Mouse (Mus musculus): ENCODE measurements around the gene Brd4. TPM values are rescaled to one million over a fixed set of nuclear protein-coding genes. Genes with fewer than 3 reads are reported as not detected.

The Brd4 gene
- polyA plus RNA-seq (2015; fragmentation: Nextera tagmentation; extraction: Ambion mirVana): 90.2 and 95.8 TPM in 2 replicates

- Histone ChIP-seq H3K9me3 (no peaks in the 10 kb centered on the region), H3K36me3 (no peaks in the 10 kb centered on the region), H3K27ac (peak within 1 kb of the TSS; percentile 100), H3K4me3 (replicated peaks) (peak within 1 kb of the TSS; percentile 97), H3K4me2 (replicated peaks) (peak within 1 kb of the TSS; percentile 88), H3K4me1 (replicated peaks) (peaks cover 42% of the 10 kb centered on the region), H3K9ac (replicated peaks) (peak within 1 kb of the TSS; percentile 97), H3K27me3 (no peaks in the 10 kb centered on the region)
- peak; percentile 93 for ATAC-seq
- under 1% methylated on average over 87 of the region's 100 CpGs for WGBS
These were observed at the start of gene Brd4 for GRCm38 (mm10) chr17:32284262-32285137. Gene Brd4 (minus strand): TSS chr17:32284722.

GRCm38 (mm10) chr17:32333675-32334303 is 49.3 kb upstream of the Brd4 start:
- WGBS: 93% methylated on average over 31 of the region's 31 CpGs
- no peaks in the 10 kb centered on the region for H3K27me3 ChIP-seq
- ATAC-seq: no peak
- H3K27ac ChIP-seq: no peak overlapping the region
- no peaks in the 10 kb centered on the region for H3K9me3 ChIP-seq
- H3K4me1 ChIP-seq (replicated peaks): no peaks in the 10 kb centered on the region
- H3K9ac ChIP-seq (replicated peaks): no peak overlapping the region
- no peak overlapping the region for H3K4me3 ChIP-seq (replicated peaks)
- no peak overlapping the region for H3K4me2 ChIP-seq (replicated peaks)
- H3K36me3 ChIP-seq: peaks cover 92% of the 10 kb centered on the region

GRCm38 (mm10) chr17:32327501-32327900 is 43.0 kb upstream of the Brd4 start:
- Histone ChIP-seq H3K27me3 (no peaks in the 10 kb centered on the region), H3K36me3 (peaks cover 77% of the 10 kb centered on the region), H3K9me3 (no peaks in the 10 kb centered on the region), H3K4me2 (replicated peaks) (no peak overlapping the region), H3K4me3 (replicated peaks) (no peak overlapping the region), H3K4me1 (replicated peaks) (peaks cover 4% of the 10 kb centered on the region), H3K9ac (replicated peaks) (no peak overlapping the region), H3K27ac (no peak overlapping the region)
- ATAC-seq: no peak

GRCm38 (mm10) chr17:32322809-32323208 is 38.3 kb upstream of the Brd4 start:
- Histone ChIP-seq H3K36me3 (peaks cover 49% of the 10 kb centered on the region), H3K4me2 (replicated peaks) (0 out of 2 replicates have a peak overlapping the region, but pooled peaks have one; percentile 82), H3K27ac (no peak overlapping the region), H3K4me1 (replicated peaks) (peaks cover 32% of the 10 kb centered on the region), H3K27me3 (no peaks in the 10 kb centered on the region), H3K9ac (replicated peaks) (no peak overlapping the region), H3K4me3 (replicated peaks) (no peak overlapping the region), H3K9me3 (no peaks in the 10 kb centered on the region)
- no peak for ATAC-seq
- WGBS: 90% methylated on average over 1 of the region's 1 CpGs

- 28% methylated on average over 6 of the region's 6 CpGs for WGBS
These were observed 37.3 kb upstream of the Brd4 start for GRCm38 (mm10) chr17:32321836-32322235.

GRCm38 (mm10) chr17:32321390-32321734 is 36.8 kb upstream of the Brd4 start:
- under 1% methylated on average over 23 of the region's 23 CpGs for WGBS
- Histone ChIP-seq H3K4me3 (replicated peaks) (peak overlapping the region; percentile 95), H3K9ac (replicated peaks) (peak overlapping the region; percentile 81)

More at GRCm38 (mm10) chr17:32321836-32322235, 37.3 kb upstream of the Brd4 start:
- H3K36me3 ChIP-seq: peaks cover 50% of the 10 kb centered on the region
- peak overlapping the region; percentile 81 for H3K9ac ChIP-seq (replicated peaks)
- H3K4me3 ChIP-seq (replicated peaks): peak overlapping the region; percentile 95
- H3K27ac ChIP-seq: peak overlapping the region; percentile 97
- H3K9me3 ChIP-seq: no peaks in the 10 kb centered on the region
- H3K4me1 ChIP-seq (replicated peaks): peaks cover 32% of the 10 kb centered on the region
- no peaks in the 10 kb centered on the region for H3K27me3 ChIP-seq
- peak; percentile 1; the same call in 1 of the 2 replicates for ATAC-seq
- peak overlapping the region; percentile 82 for H3K4me2 ChIP-seq (replicated peaks)

GRCm38 (mm10) chr17:32320597-32321389 is 36.3 kb upstream of the Brd4 start, which contains the start of gene Akap8:
Gene Akap8 (minus strand): TSS chr17:32321238.
- Histone ChIP-seq H3K9ac (replicated peaks) (peak within 1 kb of the TSS; percentile 88), H3K9me3 (no peaks in the 10 kb centered on the region), H3K4me1 (replicated peaks) (peaks cover 32% of the 10 kb centered on the region), H3K36me3 (peaks cover 50% of the 10 kb centered on the region), H3K27ac (peak within 1 kb of the TSS; percentile 97), H3K4me2 (replicated peaks) (peak within 1 kb of the TSS; percentile 96), H3K27me3 (no peaks in the 10 kb centered on the region), H3K4me3 (replicated peaks) (peak within 1 kb of the TSS; percentile 95)
- WGBS: under 1% methylated on average over 83 of the region's 83 CpGs
- ATAC-seq: peak; percentile 98

More at GRCm38 (mm10) chr17:32321390-32321734, 36.8 kb upstream of the Brd4 start:
- Histone ChIP-seq H3K36me3 (peaks cover 50% of the 10 kb centered on the region), H3K4me2 (replicated peaks) (peak overlapping the region; percentile 82), H3K4me1 (replicated peaks) (peaks cover 32% of the 10 kb centered on the region), H3K9me3 (no peaks in the 10 kb centered on the region), H3K27me3 (no peaks in the 10 kb centered on the region), H3K27ac (peak overlapping the region; percentile 97)
- ATAC-seq: no peak; the same call in 1 of the 2 replicates

GRCm38 (mm10) chr17:32319950-32320349 is 35.4 kb upstream of the Brd4 start:
- Histone ChIP-seq H3K27ac (peak overlapping the region; percentile 97), H3K9ac (replicated peaks) (peak overlapping the region; percentile 88), H3K36me3 (peaks cover 50% of the 10 kb centered on the region), H3K9me3 (no peaks in the 10 kb centered on the region), H3K4me1 (replicated peaks) (peaks cover 32% of the 10 kb centered on the region), H3K4me2 (replicated peaks) (peak overlapping the region; percentile 96), H3K4me3 (replicated peaks) (peak overlapping the region; percentile 95), H3K27me3 (no peaks in the 10 kb centered on the region)
- ATAC-seq: no peak
- under 1% methylated on average over 7 of the region's 7 CpGs for WGBS

GRCm38 (mm10) chr17:32317708-32318107 is 33.2 kb upstream of the Brd4 start:
- Histone ChIP-seq H3K4me1 (replicated peaks) (peaks cover 29% of the 10 kb centered on the region), H3K9ac (replicated peaks) (no peak overlapping the region), H3K27ac (no peak overlapping the region), H3K4me3 (replicated peaks) (no peak overlapping the region), H3K27me3 (no peaks in the 10 kb centered on the region), H3K36me3 (peaks cover 59% of the 10 kb centered on the region), H3K4me2 (replicated peaks) (no peak overlapping the region), H3K9me3 (no peaks in the 10 kb centered on the region)
- ATAC-seq: no peak
- 91% methylated on average over 3 of the region's 3 CpGs for WGBS

GRCm38 (mm10) chr17:32317032-32317431 is 32.5 kb upstream of the Brd4 start:
- Histone ChIP-seq H3K36me3 (peaks cover 65% of the 10 kb centered on the region), H3K9ac (replicated peaks) (no peak overlapping the region), H3K4me2 (replicated peaks) (no peak overlapping the region), H3K4me3 (replicated peaks) (no peak overlapping the region), H3K9me3 (no peaks in the 10 kb centered on the region), H3K4me1 (replicated peaks) (peaks cover 23% of the 10 kb centered on the region), H3K27me3 (no peaks in the 10 kb centered on the region), H3K27ac (no peak overlapping the region)
- WGBS: 97% methylated on average over 8 of the region's 8 CpGs
- ATAC-seq: no peak

GRCm38 (mm10) chr17:32315560-32315959 is 31.0 kb upstream of the Brd4 start:
- Histone ChIP-seq H3K36me3 (peaks cover 80% of the 10 kb centered on the region), H3K27ac (no peak overlapping the region), H3K4me1 (replicated peaks) (peaks cover 18% of the 10 kb centered on the region), H3K9me3 (no peaks in the 10 kb centered on the region), H3K4me3 (replicated peaks) (no peak overlapping the region), H3K27me3 (no peaks in the 10 kb centered on the region), H3K9ac (replicated peaks) (no peak overlapping the region; the same call in 1 of the 2 replicates), H3K4me2 (replicated peaks) (no peak overlapping the region)
- 93% methylated on average over 5 of the region's 5 CpGs for WGBS
- ATAC-seq: no peak

Measured in midbrain, embryonic 13.5 days (tissue).